Mouse (Mus musculus) stomach, embryonic 14.5 days (tissue): ENCODE results near the gene Vmn2r85. TPM values are rescaled to one million over a fixed set of nuclear protein-coding genes. Genes with fewer than 3 reads are reported as not detected.
"Not testable (repeated sequence)": the region's sequence is repeated elsewhere in the genome, so short reads cannot be mapped to it uniquely, and the experiment has no call there.

ENCODE experiments used
- ATAC-seq: fragments of 200-750 bp; cut with Nextera tagmentation; 2 replicates; pipeline ENCODE4 v1.8.0; 2017; ENCODE audit warnings: low read depth, moderate TSS enrichment; ENCODE audit not compliant: insufficient number of reproducible peaks, insufficient read depth, low FRiP score
- H3K27ac ChIP-seq: fragments of 300-500 bp; sonication (generic); 2 replicates; pipeline ENCODE4 v1.5.1; 2014; ENCODE audit warnings: mild to moderate bottlenecking, low read length, moderate library complexity, mixed read lengths
- H3K27me3 ChIP-seq: fragments of 300-500 bp; sonication (generic); 2 replicates; pipeline ENCODE4 v1.6.1; 2014; ENCODE audit warnings: low read length, control low read depth, mixed read lengths; ENCODE audit not compliant: control insufficient read depth, insufficient read depth
- H3K36me3 ChIP-seq: fragments of 300-500 bp; sonication (generic); 2 replicates; pipeline ENCODE4 v1.6.1; 2014; ENCODE audit warnings: mild to moderate bottlenecking, control low read depth, low read length, moderate library complexity, mixed read lengths; ENCODE audit not compliant: control insufficient read depth, insufficient read depth
- H3K4me1 ChIP-seq: fragments of 300-500 bp; sonication (generic); 2 replicates; pipeline ENCODE4 v1.6.1; 2014; ENCODE audit warnings: low read length, control low read depth, mixed read lengths; ENCODE audit not compliant: control insufficient read depth, insufficient read depth
- H3K4me2 ChIP-seq: fragments of 300-500 bp; sonication (generic); replicated peaks from 2 replicates; pipeline ENCODE4 v1.6.1; 2014; ENCODE audit warnings: low read depth, low read length, control low read depth
- H3K4me3 ChIP-seq: fragments of 300-500 bp; sonication (generic); 2 replicates; pipeline ENCODE4 v1.5.1; 2014; ENCODE audit warnings: low read depth, low read length, control low read depth
- H3K9ac ChIP-seq: fragments of 300-500 bp; sonication (generic); replicated peaks from 2 replicates; pipeline ENCODE4 v1.6.1; 2014; ENCODE audit warnings: low read depth, mild to moderate bottlenecking, control low read depth, low read length, moderate library complexity, mixed read lengths
- H3K9me3 ChIP-seq: fragments of 300-500 bp; sonication (generic); 2 replicates; pipeline ENCODE4 v1.6.1; 2016; ENCODE audit warnings: low read depth, low read length, control low read depth; ENCODE audit not compliant: control insufficient read depth
- WGBS: fragments of 180-500 bp; shearing (Covaris S2); extraction: QIAGEN DNeasy Blood & Tissue Kit; methylation state at CpG from one replicate; pipeline ENCODE4 v1.1.7; 2014; 5-methylcytosine and 5-hydroxymethylcytosine counted together
- polyA plus RNA-seq: library from polyadenylated mRNA; unstranded; fragments of >200 nt; fragmentation: Nextera tagmentation; extraction: Ambion mirVana; gene quantifications from 2 replicates; pipeline ENCODE4 v1.2.1, GENCODE M21; 2014

Vmn2r85 gene
- polyA plus RNA-seq, 1 experiment from 2014 or later, result not detected

GRCm38 (mm10) chr10:130412167-130412698 lies 17.3 kb downstream of the Vmn2r85 start:
- WGBS, result 61% methylated on average over 19 of the region's 35 CpGs
- ATAC-seq, result peak; percentile 75

GRCm38 (mm10) chr10:130394232-130394631 lies 35.3 kb downstream of the Vmn2r85 start, which contains the start of gene Vmn2r84:
Gene Vmn2r84 (minus strand): TSS chr10:130394332.
- no peak for ATAC-seq
- Histone ChIP-seq H3K27ac (no peak within 1 kb of the TSS), H3K27me3 (no peaks in the 10 kb centered on the region), H3K4me3 (no peak within 1 kb of the TSS), H3K4me2 (no peak within 1 kb of the TSS), H3K36me3 (no peaks in the 10 kb centered on the region), H3K9ac (no peak within 1 kb of the TSS), H3K9me3 (no peaks in the 10 kb centered on the region), H3K4me1 (no peaks in the 10 kb centered on the region)

More at GRCm38 (mm10) chr10:130412167-130412698, 17.3 kb downstream of the Vmn2r85 start:
- H3K9me3 ChIP-seq, H3K4me1 ChIP-seq, H3K27ac ChIP-seq, H3K9ac ChIP-seq, H3K4me3 ChIP-seq, H3K27me3 ChIP-seq, H3K4me2 ChIP-seq, H3K36me3 ChIP-seq: not testable (repeated sequence)

GRCm38 (mm10) chr10:130375145-130375544 lies 54.4 kb downstream of the Vmn2r85 start:
- ATAC-seq, result no peak
- Histone ChIP-seq H3K36me3 (no peaks in the 10 kb centered on the region), H3K27ac (no peak overlapping the region), H3K4me2 (no peak overlapping the region), H3K9ac (no peak overlapping the region), H3K4me3 (no peak overlapping the region), H3K27me3 (no peaks in the 10 kb centered on the region), H3K4me1 (no peaks in the 10 kb centered on the region), H3K9me3 (no peaks in the 10 kb centered on the region)
- WGBS, result 89% methylated on average over 2 of the region's 2 CpGs

- Histone ChIP-seq H3K27me3 (no peaks in the 10 kb centered on the region), H3K4me3 (no peak overlapping the region), H3K36me3 (no peaks in the 10 kb centered on the region), H3K9ac (no peak overlapping the region), H3K9me3 (no peaks in the 10 kb centered on the region), H3K4me1 (no peaks in the 10 kb centered on the region), H3K27ac (no peak overlapping the region), H3K4me2 (no peak overlapping the region)
- ATAC-seq, result no peak
- WGBS, result 65% methylated on average over 2 of the region's 2 CpGs
Measured at GRCm38 (mm10) chr10:130372491-130373173, 56.9 kb downstream of the Vmn2r85 start.

GRCm38 (mm10) chr10:130371644-130372043 lies 57.9 kb downstream of the Vmn2r85 start:
- no peak for ATAC-seq
- no peak overlapping the region for H3K27ac ChIP-seq
- H3K4me1 ChIP-seq, result no peaks in the 10 kb centered on the region
- no peak overlapping the region for H3K4me2 ChIP-seq
- H3K9me3 ChIP-seq, result no peaks in the 10 kb centered on the region
- WGBS, result 71% methylated on average over 1 of the region's 1 CpGs
- H3K9ac ChIP-seq, result no peak overlapping the region
- no peaks in the 10 kb centered on the region for H3K27me3 ChIP-seq
- H3K36me3 ChIP-seq, result no peaks in the 10 kb centered on the region
- no peak overlapping the region for H3K4me3 ChIP-seq

- 83% methylated on average over 2 of the region's 2 CpGs for WGBS
- no peak overlapping the region for H3K4me3 ChIP-seq
- no peak for ATAC-seq
- no peak overlapping the region for H3K4me2 ChIP-seq
- H3K4me1 ChIP-seq, result no peaks in the 10 kb centered on the region
- H3K27ac ChIP-seq, result no peak overlapping the region
- no peaks in the 10 kb centered on the region for H3K36me3 ChIP-seq
- H3K9ac ChIP-seq, result no peak overlapping the region
- no peaks in the 10 kb centered on the region for H3K9me3 ChIP-seq
- H3K27me3 ChIP-seq, result no peaks in the 10 kb centered on the region
Measured at GRCm38 (mm10) chr10:130370005-130370682, 59.4 kb downstream of the Vmn2r85 start.

- no peaks in the 10 kb centered on the region for H3K4me1 ChIP-seq
- no peak overlapping the region for H3K9ac ChIP-seq
- no peaks in the 10 kb centered on the region for H3K9me3 ChIP-seq
- no peak overlapping the region for H3K4me3 ChIP-seq
- no peaks in the 10 kb centered on the region for H3K36me3 ChIP-seq
- H3K4me2 ChIP-seq, result no peak overlapping the region
- no peak overlapping the region for H3K27ac ChIP-seq
- ATAC-seq, result no peak
- H3K27me3 ChIP-seq, result no peaks in the 10 kb centered on the region
Measured at GRCm38 (mm10) chr10:130368384-130368783, 61.1 kb downstream of the Vmn2r85 start.

- H3K9ac ChIP-seq, result no peak overlapping the region
- no peak overlapping the region for H3K4me3 ChIP-seq
- no peaks in the 10 kb centered on the region for H3K27me3 ChIP-seq
- no peak for ATAC-seq
- H3K4me2 ChIP-seq, result no peak overlapping the region
- H3K36me3 ChIP-seq, result no peaks in the 10 kb centered on the region
- H3K9me3 ChIP-seq, result no peaks in the 10 kb centered on the region
- no peak overlapping the region for H3K27ac ChIP-seq
- no peaks in the 10 kb centered on the region for H3K4me1 ChIP-seq
Measured at GRCm38 (mm10) chr10:130364766-130365165, 64.7 kb downstream of the Vmn2r85 start.
